Comparison of ENCODE assay signal across 8 mouse cellular contexts in genomic region chr19:3575276-3575631, GRCm38 (mm10). TPM values are rescaled to one million over a fixed set of nuclear protein-coding genes. Genes with fewer than 3 reads are reported as not detected.
DNase-seq lines count a peak whose midpoint lies in the region; ATAC-seq and TF ChIP-seq lines count a peak whose summit lies in the region.

No protein-coding gene starts in this region.

- intact Hi-C loops in heart, postnatal 10 days (cut with DNase I) = loop anchor here (5.0 kb wide), 1 partner anchor 132 kb away; the partner anchor contains the start of gene 1810055G02Rik

- H3K36me3 ChIP-seq in heart, embryonic 11.5 days (ENCODE audit: control insufficient read depth, insufficient read depth, low read length) = no peaks in the 10 kb centered on the region
- no peaks in the 10 kb centered on the region for H3K36me3 ChIP-seq in embryonic facial prominence, embryonic 13.5 days
- H3K36me3 ChIP-seq in hindbrain, embryonic 12.5 days = no peaks in the 10 kb centered on the region
- H3K36me3 ChIP-seq in limb, embryonic 13.5 days = no peaks in the 10 kb centered on the region
- no peaks in the 10 kb centered on the region for H3K36me3 ChIP-seq in myocyte (ENCODE audit: control insufficient read depth, insufficient read depth)

- H3K9me3 ChIP-seq in heart, embryonic 11.5 days (replicated peaks; ENCODE audit: control insufficient read depth, low read length) = no peaks in the 10 kb centered on the region
- H3K9me3 ChIP-seq in embryonic facial prominence, embryonic 13.5 days = no peaks in the 10 kb centered on the region
- H3K9me3 ChIP-seq in hindbrain, embryonic 12.5 days (replicated peaks) = no peaks in the 10 kb centered on the region
- no peaks in the 10 kb centered on the region for H3K9me3 ChIP-seq in limb, embryonic 13.5 days

- no peak for DNase-seq in heart, postnatal 10 days
- DNase-seq in right cerebral cortex, postnatal 36 days (ENCODE audit: low spot score in 2 of 2) = no peak
- DNase-seq in B cell, adult 2 months = no peak

- peaks cover 26% of the 10 kb centered on the region for H3K4me1 ChIP-seq in heart, embryonic 11.5 days (ENCODE audit: control insufficient read depth, insufficient read depth, low read length)
- H3K4me1 ChIP-seq in embryonic facial prominence, embryonic 13.5 days = peaks cover 22% of the 10 kb centered on the region
- peaks cover 21% of the 10 kb centered on the region for H3K4me1 ChIP-seq in hindbrain, embryonic 12.5 days
- peaks cover 23% of the 10 kb centered on the region for H3K4me1 ChIP-seq in limb, embryonic 13.5 days

- H3K4me3 ChIP-seq in heart, embryonic 11.5 days (ENCODE audit: low read depth, low read length) = peak overlapping the region; percentile 99
- peak overlapping the region; percentile 88 for H3K4me3 ChIP-seq in embryonic facial prominence, embryonic 13.5 days
- peak overlapping the region; percentile 67 for H3K4me3 ChIP-seq in hindbrain, embryonic 12.5 days
- H3K4me3 ChIP-seq in limb, embryonic 13.5 days = peak overlapping the region; percentile 88
- H3K4me3 ChIP-seq in myocyte = peak overlapping the region; percentile 83

- H3K27ac ChIP-seq in heart, embryonic 11.5 days (ENCODE audit: low read depth, low read length) = peak overlapping the region; percentile 94
- peak overlapping the region; percentile 95 for H3K27ac ChIP-seq in embryonic facial prominence, embryonic 13.5 days
- H3K27ac ChIP-seq in hindbrain, embryonic 12.5 days = peak overlapping the region; percentile 95
- peak overlapping the region; percentile 94 for H3K27ac ChIP-seq in limb, embryonic 13.5 days

- peak; percentile 41 for ATAC-seq in heart, embryonic 11.5 days (replicated peaks; ENCODE audit: insufficient number of reproducible peaks, low FRiP score, low TSS enrichment)
- ATAC-seq in embryonic facial prominence, embryonic 13.5 days (ENCODE audit: insufficient number of reproducible peaks, insufficient read depth, low FRiP score, low TSS enrichment, low read depth) = 0 out of 2 replicates have a peak, but pooled peaks have one; percentile 2
- ATAC-seq in hindbrain, embryonic 12.5 days (ENCODE audit: low FRiP score) = peak; percentile 51
- peak; percentile 26 for ATAC-seq in limb, embryonic 13.5 days (ENCODE audit: low FRiP score, low read depth)

- H3K27me3 ChIP-seq in heart, embryonic 11.5 days (ENCODE audit: control insufficient read depth, insufficient read depth, low read length) = no peaks in the 10 kb centered on the region
- no peaks in the 10 kb centered on the region for H3K27me3 ChIP-seq in embryonic facial prominence, embryonic 13.5 days
- no peaks in the 10 kb centered on the region for H3K27me3 ChIP-seq in hindbrain, embryonic 12.5 days
- no peaks in the 10 kb centered on the region for H3K27me3 ChIP-seq in limb, embryonic 13.5 days
- H3K27me3 ChIP-seq in myocyte (ENCODE audit: control insufficient read depth, insufficient read depth, insufficient read length) = no peaks in the 10 kb centered on the region

- WGBS in heart, embryonic 11.5 days (ENCODE audit: insufficient replicate concordance) = under 1% methylated on average over 41 of the region's 50 CpGs
- under 1% methylated on average over 34 of the region's 50 CpGs for WGBS in embryonic facial prominence, embryonic 13.5 days
- under 1% methylated on average over 41 of the region's 50 CpGs for WGBS in hindbrain, embryonic 12.5 days
- WGBS in limb, embryonic 13.5 days = under 1% methylated on average over 49 of the region's 50 CpGs

- H3ac ChIP-seq in myocyte (ENCODE audit: control insufficient read depth, insufficient read length) = peak overlapping the region; percentile 87

- H3K79me2 ChIP-seq in myocyte (ENCODE audit: control insufficient read depth, insufficient read depth) = peaks cover 50% of the 10 kb centered on the region

- peak overlapping the region; percentile 93 for H3K9ac ChIP-seq in heart, embryonic 11.5 days (ENCODE audit: low read depth, low read length)
- peak overlapping the region; percentile 90 for H3K9ac ChIP-seq in embryonic facial prominence, embryonic 13.5 days
- peak overlapping the region; percentile 84 for H3K9ac ChIP-seq in hindbrain, embryonic 12.5 days
- peak overlapping the region; percentile 91 for H3K9ac ChIP-seq in limb, embryonic 13.5 days

- peak overlapping the region; percentile 76 for H3K4me2 ChIP-seq in heart, embryonic 11.5 days
- peak overlapping the region; percentile 86 for H3K4me2 ChIP-seq in embryonic facial prominence, embryonic 13.5 days
- H3K4me2 ChIP-seq in hindbrain, embryonic 12.5 days (replicated peaks) = peak overlapping the region; percentile 56
- peak overlapping the region; percentile 93 for H3K4me2 ChIP-seq in limb, embryonic 13.5 days (replicated peaks)
- H3K4me2 ChIP-seq in myocyte (ENCODE audit: low read depth) = peak overlapping the region; percentile 92

- TF ChIP-seq POLR2A in myocyte (IDR thresholded peaks at IDR 0.05; ENCODE audit: insufficient read length, low read depth) = no peak

TF ChIP-seq in myocyte, 11 proteins besides CTCF, POLR2A, EP300 and RAD21:
- no peak for TF ChIP-seq SRF (IDR thresholded peaks at IDR 0.05; ENCODE audit: control insufficient read depth, insufficient read length, low read depth)
- no peak for TF ChIP-seq USF1 (IDR thresholded peaks at IDR 0.05; ENCODE audit: low read depth)
- no peak for TF ChIP-seq TCF3 (IDR thresholded peaks at IDR 0.05; ENCODE audit: insufficient read length, low read depth)
- TF ChIP-seq MYOD1 (IDR thresholded peaks at IDR 0.05; ENCODE audit: control insufficient read depth in 1 of 3, insufficient read length in 2 of 3, low read depth in 2 of 3) = no peak
- TF ChIP-seq TCF12 (IDR thresholded peaks at IDR 0.05; ENCODE audit: insufficient read depth, poor library complexity, severe bottlenecking) = no peak
- TF ChIP-seq CEBPB (IDR thresholded peaks at IDR 0.05; ENCODE audit: insufficient read depth, poor library complexity, severe bottlenecking) = no peak
- no peak for TF ChIP-seq REST (IDR thresholded peaks at IDR 0.05; ENCODE audit: insufficient read depth, insufficient read length)
- TF ChIP-seq MYOG (IDR thresholded peaks at IDR 0.05; ENCODE audit: control insufficient read depth in 1 of 3, insufficient read depth in 1 of 3, insufficient read length in 2 of 3, low read depth in 2 of 3) = no peak
- no peak for TF ChIP-seq E2F4 (IDR thresholded peaks at IDR 0.05; ENCODE audit: insufficient read depth)
- no peak for TF ChIP-seq POLR2AphosphoS2 (IDR thresholded peaks at IDR 0.05; ENCODE audit: insufficient read length, low read depth)
- TF ChIP-seq MAX (IDR thresholded peaks at IDR 0.05; ENCODE audit: low read depth) = no peak

RNA-seq across cellular contexts. Expression of gene Ppp6r3, which starts 0.3 kb away (rescaled TPM):
- polyA plus RNA-seq in heart, embryonic 11.5 days (2014; fragmentation: Nextera tagmentation; extraction: Ambion mirVana) = 57.9 and 63.6 TPM in 2 replicates
- 100 to 1,000 TPM in 1 of 2 experiments, 10 to 100 TPM in 1; 98.3 to 102 TPM for total RNA-seq in heart, postnatal 10 days (2021)
- polyA plus RNA-seq in embryonic facial prominence, embryonic 13.5 days (2015; fragmentation: Nextera tagmentation; extraction: Ambion mirVana) = 63.9 and 71.4 TPM in 2 replicates
- polyA plus RNA-seq in hindbrain, embryonic 12.5 days (2016; fragmentation: Nextera tagmentation; extraction: Ambion mirVana) = 79.9 and 83.9 TPM in 2 replicates
- polyA plus RNA-seq in limb, embryonic 13.5 days (2015; fragmentation: Nextera tagmentation; extraction: Ambion mirVana) = 61.0 and 65.1 TPM in 2 replicates
- 20.2 TPM for polyA plus RNA-seq in myocyte (2012; fragmentation: generic; extraction: Trizol)
